Mouse (Mus musculus) CH12.LX (cell line): ENCODE measurements around the gene Itpk1. TPM values are rescaled to one million over a fixed set of nuclear protein-coding genes. Genes with fewer than 3 reads are reported as not detected.

ENCODE experiments used
- DNase-seq: peaks from one replicate; pipeline ENCODE4 v3.0.0-alpha.2; 2013; ENCODE audit errors: extremely low read depth
- H3K27ac ChIP-seq: 2 replicates; pipeline ENCODE4 v1.5.1; 2012; ENCODE audit warnings: low read depth, mild to moderate bottlenecking, control low read depth, moderate library complexity; ENCODE audit not compliant: insufficient read depth
- H3K27me3 ChIP-seq: replicated peaks from 2 replicates; pipeline ENCODE3; 2012; ENCODE audit warnings: inconsistent platforms
- H3K36me3 ChIP-seq, 2 experiments: replicated peaks in 1 of 2; 2 replicates each; pipeline versions ENCODE3 to v1.6.1; 2012; ENCODE audit warnings: inconsistent platforms in 1 of 2, low read length in 1 of 2, mild to moderate bottlenecking in 1 of 2, mixed read lengths in 1 of 2, moderate library complexity in 1 of 2; ENCODE audit not compliant: control insufficient read depth in 1 of 2, insufficient read depth in 1 of 2
- H3K4me1 ChIP-seq, 2 experiments: 2 replicates each; pipeline ENCODE4 v1.6.1; 2012; ENCODE audit warnings: inconsistent platforms in 1 of 2, moderate library complexity in 1 of 2; ENCODE audit not compliant: insufficient read depth in 2 of 2, control insufficient read depth in 1 of 2
- H3K4me2 ChIP-seq: 2 replicates; pipeline ENCODE4 v1.6.1; 2012; ENCODE audit warnings: low read depth, mild to moderate bottlenecking, control low read depth; ENCODE audit not compliant: poor library complexity, insufficient read depth, severe bottlenecking
- H3K4me3 ChIP-seq, 3 experiments: fragments of 150-350 bp in 1 of 3; sonication (generic) in 1 of 3; replicated peaks in 1 of 3; 2 replicates each; pipeline versions ENCODE3 to v1.5.1; 2011 to 2012; ENCODE audit warnings: low read depth in 2 of 3, low read length in 2 of 3, mild to moderate bottlenecking in 2 of 3, moderate library complexity in 2 of 3, control low read depth in 1 of 3, improper control_type of control experiment in 1 of 3, inconsistent platforms in 1 of 3, mixed read lengths in 1 of 3; ENCODE audit not compliant: poor library complexity in 1 of 3
- H3K79me2 ChIP-seq: replicated peaks from 2 replicates; pipeline ENCODE4 v1.6.1; 2012; ENCODE audit warnings: mild to moderate bottlenecking, moderate library complexity; ENCODE audit not compliant: control insufficient read depth, poor library complexity, insufficient read depth, severe bottlenecking; ENCODE audit errors: extremely low read depth
- H3K9ac ChIP-seq: 2 replicates; pipeline ENCODE4 v1.6.1; 2012; ENCODE audit warnings: low read depth, mild to moderate bottlenecking, control low read depth, moderate library complexity; ENCODE audit not compliant: insufficient read depth
- H3K9me3 ChIP-seq: replicated peaks from 2 replicates; pipeline ENCODE3; 2012; ENCODE audit warnings: low read length, inconsistent platforms, mixed read lengths
- CHD1 ChIP-seq: IDR thresholded peaks from 2 replicates; pipeline ENCODE4 v1.6.1; 2012; ENCODE audit warnings: low read depth, low read length, improper control_type of control experiment, inconsistent platforms
- CTCF ChIP-seq, 2 experiments: IDR thresholded peaks in 1 of 2; conservative IDR thresholded peaks in 1 of 2; 2 replicates each; pipeline ENCODE4 v1.5.1; 2011 to 2012; ENCODE audit warnings: low read depth in 2 of 2, low read length in 2 of 2, improper control_type of control experiment in 1 of 2, inconsistent platforms in 1 of 2, mild to moderate bottlenecking in 1 of 2, moderate library complexity in 1 of 2
- HCFC1 ChIP-seq: IDR thresholded peaks from 2 replicates; pipeline ENCODE4 v1.6.1; 2012; ENCODE audit warnings: low read depth, mild to moderate bottlenecking, inconsistent platforms, low read length, improper control_type of control experiment
- JUND ChIP-seq: conservative IDR thresholded peaks from 2 replicates; pipeline ENCODE4 v1.6.1; 2011; ENCODE audit warnings: low read depth, low read length, improper control_type of control experiment
- KAT2A ChIP-seq: IDR thresholded peaks from 2 replicates; pipeline ENCODE4 v1.6.1; 2012; ENCODE audit warnings: low read length, improper control_type of control experiment, inconsistent platforms; ENCODE audit not compliant: insufficient replicate concordance
- MAX ChIP-seq: IDR thresholded peaks from 2 replicates; pipeline ENCODE4 v1.6.1; 2011; ENCODE audit warnings: low read length, improper control_type of control experiment
- MAZ ChIP-seq: IDR thresholded peaks from 2 replicates; pipeline ENCODE4 v1.6.1; 2012; ENCODE audit warnings: low read depth, mild to moderate bottlenecking, inconsistent platforms, low read length, improper control_type of control experiment, moderate library complexity
- MYC ChIP-seq: IDR thresholded peaks from 2 replicates; pipeline ENCODE4 v1.6.1; 2011; ENCODE audit warnings: low read depth, mild to moderate bottlenecking, improper control_type of control experiment, low read length
- NELFE ChIP-seq: IDR thresholded peaks from 2 replicates; pipeline ENCODE4 v1.6.1; 2011; ENCODE audit warnings: low read depth, low read length, improper control_type of control experiment
- POLR2AphosphoS2 ChIP-seq: IDR thresholded peaks from 2 replicates; pipeline ENCODE4 v1.6.1; 2011; ENCODE audit warnings: low read depth, low read length, improper control_type of control experiment
- RAD21 ChIP-seq: IDR thresholded peaks from 2 replicates; pipeline ENCODE4 v1.6.1; 2011; ENCODE audit warnings: low read depth, mild to moderate bottlenecking, low read length, improper control_type of control experiment, moderate library complexity
- RCOR1 ChIP-seq: conservative IDR thresholded peaks from 2 replicates; pipeline ENCODE4 v1.6.1; 2012; ENCODE audit warnings: low read depth, mild to moderate bottlenecking, inconsistent platforms, low read length, improper control_type of control experiment
- SMC3 ChIP-seq: IDR thresholded peaks from 2 replicates; pipeline ENCODE4 v1.6.1; 2011; ENCODE audit warnings: low read depth, low read length, improper control_type of control experiment
- USF2 ChIP-seq: conservative IDR thresholded peaks from 2 replicates; pipeline ENCODE4 v1.6.1; 2011; ENCODE audit warnings: low read depth, low read length, improper control_type of control experiment
- ZKSCAN1 ChIP-seq: IDR thresholded peaks from 2 replicates; pipeline ENCODE4 v1.6.1; 2012; ENCODE audit warnings: low read depth, inconsistent platforms, low read length, improper control_type of control experiment, borderline replicate concordance
- ZMIZ1 ChIP-seq: IDR thresholded peaks from 2 replicates; pipeline ENCODE4 v1.6.1; 2012; ENCODE audit warnings: low read depth, mild to moderate bottlenecking, inconsistent platforms, low read length, improper control_type of control experiment
- ZNF384 ChIP-seq: IDR thresholded peaks from 2 replicates; pipeline ENCODE4 v1.6.1; 2012; ENCODE audit warnings: low read depth, low read length, improper control_type of control experiment, inconsistent platforms
- dilution Hi-C: fragments of 300-500 bp; cut with MboI; formaldehyde crosslinking; loops from 2 replicates; pipeline ENCODE4 v1.14.3; 2020; ENCODE audit warnings: low sequenced_read_pairs; ENCODE audit not compliant: extremely low pct_unique_long_range_greater_than_20kb, extremely low pct_ligation_motif_present
- in situ Hi-C: fragments of 300-500 bp; cut with MboI; formaldehyde crosslinking; loops from 3 replicates; pipeline ENCODE4 v1.14.3; 2019; ENCODE audit warnings: low sequenced_read_pairs, low pct_ligation_motif_present, low pct_unique_long_range_greater_than_20kb, mixed read lengths
- polyA plus RNA-seq: library from polyadenylated mRNA; unstranded; fragments of >175 nt; gene quantifications from 2 replicates; pipeline ENCODE4 v1.2.1, GENCODE M21; 2012; ENCODE audit warnings: low read depth; ENCODE audit not compliant: insufficient read length
- total RNA-seq, 2 experiments: library from RNA; depleted of rRNA; stranded (reverse); fragments of 300-350 nt in 1 of 2; fragments of >200 nt in 1 of 2; gene quantifications; 2 replicates each; pipeline ENCODE4 v1.2.3; 2012 to 2014

Itpk1 gene
- total and polyA plus RNA-seq, 3 experiments, result 14.0 to 25.1 (median 19.2) TPM

- DNase-seq, result peak; percentile 74
- dilution Hi-C loops (no loop called here), in situ Hi-C loops (no loop called here)
- Histone ChIP-seq H3K4me3 (no peak overlapping the region), H3K4me1 (no peaks in the 10 kb centered on the region), H3K79me2 (no peaks in the 10 kb centered on the region), H3K27ac (no peak overlapping the region), H3K9me3 (no peaks in the 10 kb centered on the region), H3K4me2 (no peak overlapping the region), H3K36me3 (no peaks in the 10 kb centered on the region), H3K9ac (no peak overlapping the region), H3K27me3 (peaks cover 11% of the 10 kb centered on the region)
- TF ChIP-seq CTCF (conservative IDR thresholded peaks at IDR 0.05 in 1 of 2, IDR thresholded peaks at IDR 0.05 in 1 of 2; ENCODE audit: low read depth in 2 of 2, low read length in 2 of 2) (no peak), ZMIZ1 (no peak), RAD21 (no peak), USF2 (no peak), RCOR1 (no peak), MAZ (no peak), JUND (no peak), ZKSCAN1 (no peak), NELFE (no peak)
Measured at GRCm38 (mm10) chr12:102550529-102550928, 154.2 kb downstream of the Itpk1 start.

GRCm38 (mm10) chr12:102545122-102545521, 159.6 kb downstream of the Itpk1 start:
- Histone ChIP-seq H3K9me3 (no peaks in the 10 kb centered on the region), H3K27ac (no peak overlapping the region), H3K4me2 (no peak overlapping the region), H3K79me2 (no peaks in the 10 kb centered on the region), H3K4me3 (no peak overlapping the region), H3K36me3 (no peaks in the 10 kb centered on the region), H3K27me3 (peaks cover 3% of the 10 kb centered on the region), H3K9ac (no peak overlapping the region), H3K4me1 (no peaks in the 10 kb centered on the region)
- TF ChIP-seq POLR2AphosphoS2 (no peak), MYC (no peak), CTCF (conservative IDR thresholded peaks at IDR 0.05 in 1 of 2, IDR thresholded peaks at IDR 0.05 in 1 of 2; ENCODE audit: low read depth in 2 of 2, low read length in 2 of 2) (no peak), CHD1 (no peak), HCFC1 (no peak), MAX (no peak), SMC3 (no peak), KAT2A (no peak), ZNF384 (no peak)
- DNase-seq, result no peak
- dilution Hi-C loops (no loop called here), in situ Hi-C loops (no loop called here)
